Mouse (Mus musculus) midbrain, embryonic 11.5 days (tissue): Measurements from ENCODE around the gene Hus1b. TPM values are rescaled to one million over a fixed set of nuclear protein-coding genes. Genes with fewer than 3 reads are reported as not detected.

Source experiments
- ATAC-seq: fragments of 200-750 bp; cut with Nextera tagmentation; 2 replicates; pipeline ENCODE4 v1.8.0; 2017; ENCODE audit warnings: moderate TSS enrichment, moderate library complexity; ENCODE audit not compliant: low FRiP score
- DNase-seq: peaks from one replicate; pipeline ENCODE4 v3.0.0; 2015; ENCODE audit warnings: low spot score; ENCODE audit errors: missing footprints
- H3K27ac ChIP-seq: fragments of 300-500 bp; sonication (generic); 2 replicates; pipeline ENCODE4 v1.5.1; 2014; ENCODE audit warnings: low read depth, low read length
- H3K27me3 ChIP-seq: fragments of 300-500 bp; sonication (generic); 2 replicates; pipeline ENCODE4 v1.6.1; 2014; ENCODE audit warnings: mild to moderate bottlenecking, low read length, moderate library complexity, mixed read lengths; ENCODE audit not compliant: control insufficient read depth, insufficient read depth
- H3K36me3 ChIP-seq: fragments of 300-500 bp; sonication (generic); 2 replicates; pipeline ENCODE4 v1.6.1; 2014; ENCODE audit warnings: mild to moderate bottlenecking, low read length, moderate library complexity, mixed read lengths; ENCODE audit not compliant: control insufficient read depth, insufficient read depth
- H3K4me1 ChIP-seq: fragments of 300-500 bp; sonication (generic); 2 replicates; pipeline ENCODE4 v1.6.1; 2014; ENCODE audit warnings: low read length; ENCODE audit not compliant: control insufficient read depth, insufficient read depth
- H3K4me2 ChIP-seq: fragments of 300-500 bp; sonication (generic); 2 replicates; pipeline ENCODE4 v1.6.1; 2014; ENCODE audit warnings: mild to moderate bottlenecking, moderate library complexity
- H3K4me3 ChIP-seq: fragments of 300-500 bp; sonication (generic); 2 replicates; pipeline ENCODE4 v1.5.1; 2014; ENCODE audit warnings: low read depth, low read length
- H3K9ac ChIP-seq: fragments of 300-500 bp; sonication (generic); 2 replicates; pipeline ENCODE4 v1.6.1; 2014; ENCODE audit warnings: low read length
- H3K9me3 ChIP-seq: fragments of 300-500 bp; sonication (generic); 2 replicates; pipeline ENCODE4 v1.6.1; 2016; ENCODE audit warnings: low read length; ENCODE audit not compliant: control insufficient read depth
- WGBS: fragments of 180-500 bp; shearing (Covaris S2); extraction: QIAGEN DNeasy Blood & Tissue Kit; methylation state at CpG from one replicate; pipeline ENCODE4 v1.1.7; 2014; 5-methylcytosine and 5-hydroxymethylcytosine counted together
- polyA plus RNA-seq: library from polyadenylated mRNA; unstranded; fragments of >200 nt; fragmentation: Nextera tagmentation; extraction: Ambion mirVana; gene quantifications from 2 replicates; pipeline ENCODE4 v1.2.1, GENCODE M21; 2014

The Hus1b gene
- polyA plus RNA-seq, 1 experiment from 2014 or later: not detected

- ATAC-seq (peak; percentile 73; the same call in 1 of the 2 replicates), DNase-seq (peak; percentile 93)
- WGBS: 12% methylated on average over 10 of the region's 10 CpGs
- H3K9ac ChIP-seq: no peak overlapping the region
- no peaks in the 10 kb centered on the region for H3K9me3 ChIP-seq
- peak overlapping the region; percentile 31 for H3K4me2 ChIP-seq
- H3K4me3 ChIP-seq: no peak overlapping the region
- peaks cover 10% of the 10 kb centered on the region for H3K4me1 ChIP-seq
- H3K27ac ChIP-seq: 0 out of 2 replicates have a peak overlapping the region, but pooled peaks have one; percentile 20
- H3K36me3 ChIP-seq: no peaks in the 10 kb centered on the region
- no peaks in the 10 kb centered on the region for H3K27me3 ChIP-seq
Observed at GRCm38 (mm10) chr13:30966507-30966911, 18.9 kb upstream of the Hus1b start.

- ATAC-seq (no peak), DNase-seq (no peak)
- Histone ChIP-seq H3K27me3 (no peaks in the 10 kb centered on the region), H3K9ac (no peak overlapping the region), H3K9me3 (no peaks in the 10 kb centered on the region), H3K4me3 (no peak overlapping the region), H3K4me1 (peaks cover 14% of the 10 kb centered on the region), H3K36me3 (no peaks in the 10 kb centered on the region), H3K27ac (no peak overlapping the region), H3K4me2 (no peak overlapping the region)
- 64% methylated on average over 2 of the region's 2 CpGs for WGBS
Observed at GRCm38 (mm10) chr13:30961932-30962331, 14.4 kb upstream of the Hus1b start.

GRCm38 (mm10) chr13:30960714-30961113, 13.2 kb upstream of the Hus1b start:
- WGBS: 89% methylated on average over 2 of the region's 2 CpGs
- Histone ChIP-seq H3K36me3 (no peaks in the 10 kb centered on the region), H3K27ac (no peak overlapping the region), H3K9me3 (no peaks in the 10 kb centered on the region), H3K4me1 (peaks cover 7% of the 10 kb centered on the region), H3K4me2 (no peak overlapping the region), H3K4me3 (no peak overlapping the region), H3K27me3 (no peaks in the 10 kb centered on the region), H3K9ac (no peak overlapping the region)
- ATAC-seq (no peak), DNase-seq (no peak)

- ATAC-seq: no peak
- no peak for DNase-seq
- Histone ChIP-seq H3K4me3 (no peak overlapping the region), H3K9me3 (no peaks in the 10 kb centered on the region), H3K9ac (no peak overlapping the region), H3K4me1 (no peaks in the 10 kb centered on the region), H3K27ac (no peak overlapping the region), H3K27me3 (no peaks in the 10 kb centered on the region), H3K36me3 (no peaks in the 10 kb centered on the region), H3K4me2 (no peak overlapping the region)
- WGBS: 68% methylated on average over 1 of the region's 1 CpGs
Observed at GRCm38 (mm10) chr13:30953580-30953979, 6.0 kb upstream of the Hus1b start.

- Histone ChIP-seq H3K36me3 (0 out of 2 replicates have a peak, but pooled peaks cover 4% of the 10 kb centered on the region), H3K4me2 (no peak overlapping the region), H3K4me1 (no peaks in the 10 kb centered on the region), H3K9ac (no peak overlapping the region), H3K4me3 (no peak overlapping the region), H3K9me3 (no peaks in the 10 kb centered on the region), H3K27me3 (no peaks in the 10 kb centered on the region), H3K27ac (no peak overlapping the region)
- DNase-seq (peak; percentile 56), ATAC-seq (no peak)
- WGBS: 92% methylated on average over 2 of the region's 2 CpGs
Observed at GRCm38 (mm10) chr13:30952044-30952443, 4.5 kb upstream of the Hus1b start.

GRCm38 (mm10) chr13:30949181-30949580, 1.6 kb upstream of the Hus1b start:
- WGBS: 94% methylated on average over 9 of the region's 9 CpGs
- Histone ChIP-seq H3K9ac (no peak overlapping the region), H3K27ac (no peak overlapping the region), H3K36me3 (0 out of 2 replicates have a peak, but pooled peaks cover 4% of the 10 kb centered on the region), H3K9me3 (no peaks in the 10 kb centered on the region), H3K4me3 (no peak overlapping the region), H3K4me2 (no peak overlapping the region), H3K27me3 (no peaks in the 10 kb centered on the region), H3K4me1 (0 out of 2 replicates have a peak, but pooled peaks cover 2% of the 10 kb centered on the region)
- no peak for ATAC-seq
- DNase-seq: peak; percentile 78

- 0 out of 2 replicates have a peak, but pooled peaks cover 4% of the 10 kb centered on the region for H3K36me3 ChIP-seq
- H3K9ac ChIP-seq: no peak overlapping the region
- no peak overlapping the region for H3K4me2 ChIP-seq
- H3K27ac ChIP-seq: no peak overlapping the region
- H3K4me1 ChIP-seq: 0 out of 2 replicates have a peak, but pooled peaks cover 2% of the 10 kb centered on the region
- no peak for ATAC-seq
- WGBS: 95% methylated on average over 15 of the region's 15 CpGs
- no peak overlapping the region for H3K4me3 ChIP-seq
- no peak for DNase-seq
- H3K9me3 ChIP-seq: no peaks in the 10 kb centered on the region
- no peaks in the 10 kb centered on the region for H3K27me3 ChIP-seq
Observed at GRCm38 (mm10) chr13:30947129-30947528, 430 bp downstream of the Hus1b start.

GRCm38 (mm10) chr13:30945788-30946187, 1.8 kb downstream of the Hus1b start:
- no peak overlapping the region for H3K4me2 ChIP-seq
- H3K27me3 ChIP-seq: no peaks in the 10 kb centered on the region
- DNase-seq (no peak), ATAC-seq (no peak)
- H3K27ac ChIP-seq: no peak overlapping the region
- H3K9me3 ChIP-seq: no peaks in the 10 kb centered on the region
- H3K36me3 ChIP-seq: 0 out of 2 replicates have a peak, but pooled peaks cover 4% of the 10 kb centered on the region
- H3K4me1 ChIP-seq: 0 out of 2 replicates have a peak, but pooled peaks cover 2% of the 10 kb centered on the region
- H3K4me3 ChIP-seq: no peak overlapping the region
- H3K9ac ChIP-seq: no peak overlapping the region

- H3K9me3 ChIP-seq: no peaks in the 10 kb centered on the region
- no peaks in the 10 kb centered on the region for H3K4me1 ChIP-seq
- DNase-seq (no peak), ATAC-seq (no peak)
- no peak overlapping the region for H3K27ac ChIP-seq
- H3K9ac ChIP-seq: no peak overlapping the region
- no peaks in the 10 kb centered on the region for H3K36me3 ChIP-seq
- no peak overlapping the region for H3K4me3 ChIP-seq
- WGBS: 84% methylated on average over 6 of the region's 6 CpGs
- no peaks in the 10 kb centered on the region for H3K27me3 ChIP-seq
- H3K4me2 ChIP-seq: no peak overlapping the region
Observed at GRCm38 (mm10) chr13:30932972-30933371, 14.6 kb downstream of the Hus1b start.
